Mouse (Mus musculus) liver, adult (tissue): ENCODE measurements around the gene Crot.
A peak's percentile ranks its signal among the peaks of the same experiment; 100 is the strongest.

Source experiments
- GATA4 ChIP-seq: IDR thresholded peaks from 2 replicates; pipeline ENCODE4 v1.6.1; 2014; ENCODE audit warnings: mild to moderate bottlenecking, low read length; ENCODE audit not compliant: insufficient replicate concordance

Gene Crot

GRCm38 (mm10) chr5:8996686-8997512 lies at the start of gene Crot:
Crot (minus strand) TSS chr5:8997324.
- peak; percentile 55; the same call in 1 of the 2 replicates for TF ChIP-seq GATA4

DNA sequence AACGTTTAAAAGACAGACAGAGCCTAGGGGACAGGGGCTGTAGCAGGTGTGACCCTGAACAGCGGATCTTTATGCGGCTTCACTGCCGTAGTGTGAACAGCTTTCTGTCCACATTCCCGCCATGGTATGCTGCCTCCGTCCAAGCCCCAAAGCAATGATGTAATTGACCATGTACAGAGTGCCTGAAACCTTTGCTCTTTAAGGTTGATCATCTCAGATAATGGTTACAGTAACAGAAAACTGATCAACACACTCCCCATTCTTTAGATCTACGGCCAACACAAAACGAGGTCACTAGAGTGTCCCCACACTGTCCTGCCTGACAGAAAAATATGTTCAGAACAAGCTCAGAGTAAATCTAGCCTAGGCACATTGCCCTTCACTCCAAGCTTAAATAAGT lies 48.8 kb upstream of the Crot start:
- TF ChIP-seq GATA4: peak; percentile 94

GRCm38 (mm10) chr5:9044821-9045220 lies 47.7 kb upstream of the Crot start:
- TF ChIP-seq GATA4: no peak

DNA sequence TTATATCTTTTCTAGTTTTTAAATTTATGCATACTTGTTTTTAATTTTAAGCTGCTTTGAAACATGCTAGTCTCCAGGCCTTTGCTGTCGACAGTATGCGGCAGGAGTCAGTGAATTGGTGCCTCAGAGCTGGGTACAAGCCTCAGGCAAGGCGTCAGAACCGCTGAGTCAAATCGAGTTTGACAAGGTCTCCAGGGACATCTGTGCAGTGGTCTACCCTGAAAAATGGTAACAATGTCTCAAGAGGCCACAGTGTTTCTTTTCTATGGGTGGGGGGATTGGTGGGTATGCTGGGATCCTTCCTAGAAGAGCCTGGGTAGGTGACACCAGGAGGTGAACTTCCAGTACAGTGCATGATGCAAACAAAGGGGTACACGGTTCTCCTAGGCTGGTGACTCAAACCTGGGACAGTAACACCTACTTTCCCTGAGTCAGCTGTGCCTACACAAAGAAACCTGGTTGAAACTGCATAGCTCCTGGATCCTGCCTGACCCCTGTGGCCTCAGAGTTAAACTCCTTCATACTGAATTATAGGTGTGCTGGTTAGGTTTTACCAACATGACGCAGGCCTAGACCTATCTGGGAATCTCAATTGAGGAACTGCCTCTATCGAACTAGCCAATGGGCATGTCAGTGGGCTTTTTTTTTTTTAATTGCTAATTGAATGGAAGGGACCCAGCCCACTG lies 46.6 kb upstream of the Crot start:
- TF ChIP-seq GATA4: no peak

GRCm38 (mm10) chr5:9042721-9043416 lies 45.7 kb upstream of the Crot start:
- no peak for TF ChIP-seq GATA4

- peak; percentile 94 for TF ChIP-seq GATA4
Measured at GRCm38 (mm10) chr5:9040665-9041215, 43.6 kb upstream of the Crot start.

- TF ChIP-seq GATA4: no peak
Measured at GRCm38 (mm10) chr5:9039978-9040377, 42.9 kb upstream of the Crot start.

DNA sequence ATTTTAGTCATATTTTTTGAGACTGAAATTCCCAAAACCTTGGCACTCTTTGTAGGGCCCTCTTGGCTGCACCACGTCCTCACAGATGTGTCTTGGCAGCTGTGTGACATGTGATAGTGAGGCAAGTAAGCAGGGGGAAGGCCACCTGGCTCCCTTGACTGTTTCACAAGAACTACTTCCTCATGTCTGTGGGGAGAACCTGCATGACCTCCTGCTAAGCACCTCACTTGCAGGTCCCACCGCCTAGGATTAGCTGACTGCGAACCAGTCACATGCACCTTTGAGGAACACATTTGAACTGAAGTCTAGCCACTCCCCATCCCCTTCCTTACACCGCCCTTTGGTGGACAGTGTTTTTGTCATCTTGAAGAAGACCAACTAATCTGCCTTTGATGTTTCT lies 40.2 kb upstream of the Crot start:
- no peak for TF ChIP-seq GATA4

DNA sequence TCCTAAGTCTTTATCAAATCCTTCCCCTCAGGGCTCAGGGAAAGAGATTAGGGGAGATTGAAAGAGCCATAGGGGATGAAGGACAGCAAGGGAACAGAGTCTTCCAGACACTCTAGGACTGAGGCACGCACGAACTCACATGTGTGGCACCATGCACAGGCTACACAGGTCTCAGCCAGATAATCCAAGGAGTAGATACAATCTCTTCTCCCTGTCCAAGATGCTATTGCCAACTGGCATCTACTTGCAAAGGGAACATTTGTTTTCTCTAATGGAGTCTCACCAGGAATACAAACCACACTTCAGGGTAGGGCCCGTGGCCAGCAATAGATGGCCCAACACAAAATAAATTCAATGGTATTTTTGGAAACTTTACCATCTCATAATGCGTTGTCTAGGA lies 38.3 kb upstream of the Crot start:
- TF ChIP-seq GATA4: no peak

- peak; percentile 42; the same call in 1 of the 2 replicates for TF ChIP-seq GATA4
Measured at GRCm38 (mm10) chr5:9034535-9034934, 37.4 kb upstream of the Crot start.

GRCm38 (mm10) chr5:9033843-9034242 lies 36.7 kb upstream of the Crot start:
- TF ChIP-seq GATA4: no peak

DNA sequence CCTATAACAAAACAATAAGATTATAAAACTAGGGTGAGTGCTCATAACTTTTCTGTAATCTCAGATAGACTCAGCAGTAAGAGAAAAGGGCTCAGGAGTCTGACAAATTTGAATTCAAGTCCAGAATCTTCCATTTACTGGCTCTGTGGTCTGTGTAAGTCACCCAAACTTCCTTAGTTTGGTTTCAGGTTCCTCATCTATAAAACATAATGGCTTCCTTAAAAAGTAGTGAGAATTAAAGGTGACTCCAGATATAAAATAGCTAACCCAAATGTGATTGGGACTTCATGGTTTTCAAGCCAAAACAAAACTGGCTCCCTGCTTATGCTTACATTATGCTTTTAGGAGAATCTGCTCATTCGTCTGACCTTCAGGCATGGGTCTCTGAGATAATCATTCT lies 35.5 kb upstream of the Crot start:
- no peak for TF ChIP-seq GATA4

GRCm38 (mm10) chr5:9032101-9032590 lies 35.0 kb upstream of the Crot start:
- no peak for TF ChIP-seq GATA4

GRCm38 (mm10) chr5:9028266-9028841 lies 31.2 kb upstream of the Crot start:
- peak; percentile 82; the same call in 1 of the 2 replicates for TF ChIP-seq GATA4

GRCm38 (mm10) chr5:9015352-9015751 lies 18.2 kb upstream of the Crot start:
- no peak for TF ChIP-seq GATA4
